Mouse (Mus musculus) intestine, embryonic 15.5 days (tissue): ENCODE measurements around the gene Rabggtb. TPM values are rescaled to one million over a fixed set of nuclear protein-coding genes. Genes with fewer than 3 reads are reported as not detected.

Source experiments
- ATAC-seq: fragments of 200-750 bp; cut with Nextera tagmentation; 2 replicates; pipeline ENCODE4 v1.8.0; 2017; ENCODE audit warnings: moderate TSS enrichment, moderate library complexity
- H3K27ac ChIP-seq: fragments of 300-500 bp; sonication (generic); 2 replicates; pipeline ENCODE4 v1.5.1; 2015; ENCODE audit warnings: mild to moderate bottlenecking, inconsistent platforms
- H3K27me3 ChIP-seq: fragments of 300-500 bp; sonication (generic); replicated peaks from 2 replicates; pipeline ENCODE4 v1.6.1; 2015; ENCODE audit warnings: inconsistent platforms
- H3K36me3 ChIP-seq: fragments of 300-500 bp; sonication (generic); 2 replicates; pipeline ENCODE4 v1.6.1; 2015; ENCODE audit warnings: inconsistent platforms
- H3K4me1 ChIP-seq: fragments of 300-500 bp; sonication (generic); replicated peaks from 2 replicates; pipeline ENCODE4 v1.6.1; 2015; ENCODE audit warnings: inconsistent platforms
- H3K4me2 ChIP-seq: fragments of 300-500 bp; sonication (generic); replicated peaks from 2 replicates; pipeline ENCODE4 v1.6.1; 2015; ENCODE audit warnings: mild to moderate bottlenecking, inconsistent platforms
- H3K4me3 ChIP-seq: fragments of 300-500 bp; sonication (generic); replicated peaks from 2 replicates; pipeline ENCODE4 v1.5.1; 2015; ENCODE audit warnings: inconsistent platforms
- H3K9ac ChIP-seq: fragments of 300-500 bp; sonication (generic); 2 replicates; pipeline ENCODE4 v1.6.1; 2015; ENCODE audit warnings: inconsistent platforms
- H3K9me3 ChIP-seq: fragments of 300-500 bp; sonication (generic); 2 replicates; pipeline ENCODE4 v1.6.1; 2016; ENCODE audit warnings: inconsistent platforms
- WGBS: fragments of 180-500 bp; shearing (Covaris S2); methylation state at CpG from one replicate; pipeline ENCODE4 v1.1.7; 2015; 5-methylcytosine and 5-hydroxymethylcytosine counted together
- polyA plus RNA-seq: library from polyadenylated mRNA; unstranded; fragments of >200 nt; fragmentation: Nextera tagmentation; extraction: Ambion mirVana; gene quantifications from 2 replicates; pipeline ENCODE4 v1.2.1, GENCODE M21; 2015

The Rabggtb gene
- polyA plus RNA-seq, 1 experiment from 2014 or later, result 58.0 TPM

- Histone ChIP-seq H3K27ac (peak overlapping the region; percentile 52; the same call in 1 of the 2 replicates), H3K4me2 (peak overlapping the region; percentile 75), H3K9me3 (no peaks in the 10 kb centered on the region), H3K4me3 (peak overlapping the region; percentile 95), H3K9ac (peak overlapping the region; percentile 98), H3K4me1 (peaks cover 32% of the 10 kb centered on the region), H3K36me3 (peaks cover 31% of the 10 kb centered on the region), H3K27me3 (no peaks in the 10 kb centered on the region)
- 41% methylated on average over 8 of the region's 8 CpGs for WGBS
- ATAC-seq, result no peak
Observed at GRCm38 (mm10) chr3:153911197-153911881, 1.5 kb downstream of the Rabggtb start.

- Histone ChIP-seq H3K9ac (peak overlapping the region; percentile 98), H3K27me3 (no peaks in the 10 kb centered on the region), H3K4me2 (peak overlapping the region; percentile 75), H3K4me1 (peaks cover 32% of the 10 kb centered on the region), H3K9me3 (no peaks in the 10 kb centered on the region), H3K4me3 (peak overlapping the region; percentile 95), H3K27ac (peak overlapping the region; percentile 60), H3K36me3 (peaks cover 40% of the 10 kb centered on the region)
- 70% methylated on average over 7 of the region's 7 CpGs for WGBS
- no peak for ATAC-seq
Observed at GRCm38 (mm10) chr3:153910489-153910888, 2.3 kb downstream of the Rabggtb start.

- no peaks in the 10 kb centered on the region for H3K27me3 ChIP-seq
- peaks cover 46% of the 10 kb centered on the region for H3K36me3 ChIP-seq
- peak overlapping the region; percentile 75 for H3K4me2 ChIP-seq
- no peak overlapping the region for H3K27ac ChIP-seq
- WGBS, result 67% methylated on average over 5 of the region's 5 CpGs
- ATAC-seq, result no peak
- peaks cover 32% of the 10 kb centered on the region for H3K4me1 ChIP-seq
- no peaks in the 10 kb centered on the region for H3K9me3 ChIP-seq
- H3K4me3 ChIP-seq, result no peak overlapping the region
- no peak overlapping the region for H3K9ac ChIP-seq
Observed at GRCm38 (mm10) chr3:153908919-153909318, 3.9 kb downstream of the Rabggtb start.

DNA sequence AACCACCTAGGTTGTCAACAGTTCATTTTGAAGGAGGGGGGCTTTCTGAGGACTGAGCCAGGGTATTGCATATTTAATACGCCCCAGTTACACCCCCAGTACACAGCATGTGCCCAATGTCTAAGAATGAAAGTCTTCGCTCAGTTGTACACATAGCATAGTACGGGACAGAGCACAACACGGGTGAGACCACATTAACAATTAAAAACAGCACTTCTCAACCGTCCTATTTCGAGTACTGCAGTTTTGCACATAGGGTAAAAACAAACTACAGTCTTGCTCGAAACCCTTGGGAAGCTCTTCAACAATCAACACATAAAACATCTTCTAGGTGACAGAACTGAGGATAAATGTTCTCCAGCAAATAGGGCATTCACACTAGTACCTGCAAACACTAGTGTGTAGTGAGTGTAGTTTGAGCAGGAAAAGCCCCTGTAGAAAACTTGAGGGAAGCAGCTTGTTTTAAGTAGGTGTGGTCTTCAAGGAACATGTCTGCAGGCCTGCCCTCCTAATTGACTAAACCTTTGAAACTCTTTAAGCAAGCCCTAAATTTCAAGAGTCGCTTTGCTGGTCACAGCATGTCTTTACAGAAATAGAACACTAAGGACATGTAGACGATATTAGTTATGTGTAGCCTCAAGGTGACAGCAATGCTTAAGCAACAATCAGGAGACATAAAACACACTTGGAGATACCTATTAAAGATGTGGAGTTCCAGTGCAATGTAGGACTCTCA, 6.5 kb downstream of the Rabggtb start, which contains the start of gene Msh4:
Gene Msh4 (minus strand): TSS at position 3 of the 736 bp plus-strand sequence.
- H3K27me3 ChIP-seq, result no peaks in the 10 kb centered on the region

GRCm38 (mm10) chr3:153905251-153906135, 7.3 kb downstream of the Rabggtb start:
- no peaks in the 10 kb centered on the region for H3K27me3 ChIP-seq
- peaks cover 23% of the 10 kb centered on the region for H3K4me1 ChIP-seq
- no peaks in the 10 kb centered on the region for H3K9me3 ChIP-seq
- 85% methylated on average over 49 of the region's 49 CpGs for WGBS
- H3K4me2 ChIP-seq, result no peak overlapping the region
- H3K36me3 ChIP-seq, result peaks cover 48% of the 10 kb centered on the region
- no peak overlapping the region for H3K4me3 ChIP-seq
- peak; percentile 27 for ATAC-seq
- H3K27ac ChIP-seq, result no peak overlapping the region
- H3K9ac ChIP-seq, result no peak overlapping the region

More for the DNA sequence above, 6.5 kb downstream of the Rabggtb start, which contains the start of gene Msh4:
- Histone ChIP-seq H3K27ac (no peak within 1 kb of the TSS), H3K36me3 (peaks cover 51% of the 10 kb centered on the region), H3K9me3 (no peaks in the 10 kb centered on the region), H3K9ac (no peak within 1 kb of the TSS), H3K4me3 (no peak within 1 kb of the TSS), H3K4me2 (no peak within 1 kb of the TSS), H3K4me1 (peaks cover 29% of the 10 kb centered on the region)
- 82% methylated on average over 9 of the region's 9 CpGs for WGBS
- ATAC-seq, result no peak

- no peaks in the 10 kb centered on the region for H3K27me3 ChIP-seq
- ATAC-seq, result peak; percentile 41
- 67% methylated on average over 6 of the region's 6 CpGs for WGBS
- no peaks in the 10 kb centered on the region for H3K9me3 ChIP-seq
- peaks cover 41% of the 10 kb centered on the region for H3K36me3 ChIP-seq
- H3K4me3 ChIP-seq, result no peak overlapping the region
- no peak overlapping the region for H3K9ac ChIP-seq
- peaks cover 15% of the 10 kb centered on the region for H3K4me1 ChIP-seq
- no peak overlapping the region for H3K4me2 ChIP-seq
- H3K27ac ChIP-seq, result no peak overlapping the region
Observed at GRCm38 (mm10) chr3:153904586-153904985, 8.2 kb downstream of the Rabggtb start.

GRCm38 (mm10) chr3:153902595-153902994, 10.2 kb downstream of the Rabggtb start:
- H3K4me3 ChIP-seq, result no peak overlapping the region
- peak overlapping the region; percentile 27; the same call in 1 of the 2 replicates for H3K27ac ChIP-seq
- H3K9ac ChIP-seq, result no peak overlapping the region
- no peaks in the 10 kb centered on the region for H3K27me3 ChIP-seq
- no peaks in the 10 kb centered on the region for H3K9me3 ChIP-seq
- H3K4me2 ChIP-seq, result no peak overlapping the region
- no peaks in the 10 kb centered on the region for H3K4me1 ChIP-seq
- WGBS, result 40% methylated on average over 3 of the region's 3 CpGs
- no peak for ATAC-seq
- H3K36me3 ChIP-seq, result peaks cover 26% of the 10 kb centered on the region

DNA sequence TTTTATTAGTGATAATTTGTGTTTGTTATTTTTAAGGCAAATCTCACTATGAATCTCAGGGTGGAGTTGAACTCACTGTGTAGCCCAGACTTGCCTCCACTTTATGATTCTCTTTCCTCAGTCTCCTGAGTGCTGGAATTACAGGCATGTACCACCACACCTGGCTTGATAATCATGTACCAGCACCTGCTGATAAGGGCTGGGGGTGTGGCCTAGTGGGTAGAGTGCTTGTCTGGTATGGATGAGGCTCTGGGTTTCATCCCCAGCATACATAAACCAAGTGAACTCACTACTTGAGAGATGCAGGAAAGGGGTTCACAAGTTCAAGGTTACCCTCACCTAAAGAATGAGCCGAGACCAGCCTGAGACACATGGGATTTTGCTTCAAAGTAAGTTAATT, 10.9 kb downstream of the Rabggtb start:
- no peaks in the 10 kb centered on the region for H3K4me1 ChIP-seq
- H3K36me3 ChIP-seq, result peaks cover 24% of the 10 kb centered on the region
- no peak overlapping the region for H3K9ac ChIP-seq
- H3K4me2 ChIP-seq, result no peak overlapping the region
- H3K9me3 ChIP-seq, result no peaks in the 10 kb centered on the region
- ATAC-seq, result peak; percentile 46
- WGBS, result 51% methylated on average over 1 of the region's 1 CpGs
- no peak overlapping the region for H3K27ac ChIP-seq
- H3K4me3 ChIP-seq, result no peak overlapping the region
- no peaks in the 10 kb centered on the region for H3K27me3 ChIP-seq

GRCm38 (mm10) chr3:153897216-153897615, 15.6 kb downstream of the Rabggtb start:
- Histone ChIP-seq H3K27ac (no peak overlapping the region), H3K4me1 (no peaks in the 10 kb centered on the region), H3K9ac (no peak overlapping the region), H3K9me3 (no peaks in the 10 kb centered on the region), H3K27me3 (no peaks in the 10 kb centered on the region), H3K4me2 (no peak overlapping the region), H3K36me3 (no peaks in the 10 kb centered on the region), H3K4me3 (no peak overlapping the region)
- WGBS, result 58% methylated on average over 6 of the region's 6 CpGs
- no peak for ATAC-seq

GRCm38 (mm10) chr3:153895454-153895853, 17.4 kb downstream of the Rabggtb start:
- no peak for ATAC-seq
- H3K9ac ChIP-seq, result no peak overlapping the region
- WGBS, result 87% methylated on average over 3 of the region's 3 CpGs
- no peaks in the 10 kb centered on the region for H3K36me3 ChIP-seq
- H3K4me3 ChIP-seq, result no peak overlapping the region
- H3K27ac ChIP-seq, result no peak overlapping the region
- H3K4me1 ChIP-seq, result no peaks in the 10 kb centered on the region
- H3K9me3 ChIP-seq, result no peaks in the 10 kb centered on the region
- no peaks in the 10 kb centered on the region for H3K27me3 ChIP-seq
- H3K4me2 ChIP-seq, result no peak overlapping the region

GRCm38 (mm10) chr3:153889188-153889781, 23.5 kb downstream of the Rabggtb start:
- no peak overlapping the region for H3K4me3 ChIP-seq
- H3K4me2 ChIP-seq, result no peak overlapping the region
- H3K4me1 ChIP-seq, result no peaks in the 10 kb centered on the region
- no peak overlapping the region for H3K27ac ChIP-seq
- 76% methylated on average over 7 of the region's 8 CpGs for WGBS
- H3K27me3 ChIP-seq, result no peaks in the 10 kb centered on the region
- no peak overlapping the region for H3K9ac ChIP-seq
- no peaks in the 10 kb centered on the region for H3K36me3 ChIP-seq
- ATAC-seq, result no peak
- no peaks in the 10 kb centered on the region for H3K9me3 ChIP-seq
